Mouse (Mus musculus): ENCODE measurements at regions not wholly inside any gene's neighbourhood (a gene's known extent, or its start where the extent isn't known, plus 50 kb on each side); places are given as distances from the start of the nearest gene placed in this dataset.

- TF ChIP-seq JUND (IDR thresholded peaks at IDR 0.05; ENCODE audit: low read depth, low read length) (no peak), TAL1 (IDR thresholded peaks at IDR 0.05; ENCODE audit: low read length) (no peak), EP300 (IDR thresholded peaks at IDR 0.05; ENCODE audit: low read depth in 1 of 2, low read length in 2 of 2) (no peak), POLR2A (IDR thresholded peaks at IDR 0.05; ENCODE audit: control insufficient read depth in 1 of 2, insufficient read depth in 1 of 2, low read depth in 1 of 2, low read length in 2 of 2, poor library complexity in 1 of 2) (no peak), CTCF (IDR thresholded peaks at IDR 0.05 in 2 of 3, conservative IDR thresholded peaks at IDR 0.05 in 1 of 3; ENCODE audit: control insufficient read depth in 1 of 3, insufficient read depth in 1 of 3, low read depth in 2 of 3, low read length in 3 of 3, poor library complexity in 1 of 3, severe bottlenecking in 1 of 3) (no peak)
Measured at GRCm38 (mm10) chr5:119114074-119114473, 553.6 kb downstream of the Med13l start.
